Mouse (Mus musculus) thymus, postnatal 10 days (tissue): Measurements from ENCODE around the gene Gm7173.

Experiments used
- DNase-seq, 2 experiments: peaks; one replicate each; pipeline ENCODE4 v3.0.0; 2021; ENCODE audit warnings: low spot score in 2 of 2

Gm7173 gene

GRCm38 (mm10) chrX:79516977-79517645 is at the start of gene Gm7173:
Gene Gm7173 (minus strand): TSS chrX:79517285.
- DNase-seq = no peak

- no peak for DNase-seq
These were observed 546 bp upstream of the Gm7173 start for GRCm38 (mm10) chrX:79517646-79518016.

- no peak for DNase-seq
These were observed 200.3 kb downstream of the Gm7173 start for GRCm38 (mm10) chrX:79316790-79317189.
